Mouse (Mus musculus): ENCODE measurements around the gene Trpv2.

The Trpv2 gene

DNA sequence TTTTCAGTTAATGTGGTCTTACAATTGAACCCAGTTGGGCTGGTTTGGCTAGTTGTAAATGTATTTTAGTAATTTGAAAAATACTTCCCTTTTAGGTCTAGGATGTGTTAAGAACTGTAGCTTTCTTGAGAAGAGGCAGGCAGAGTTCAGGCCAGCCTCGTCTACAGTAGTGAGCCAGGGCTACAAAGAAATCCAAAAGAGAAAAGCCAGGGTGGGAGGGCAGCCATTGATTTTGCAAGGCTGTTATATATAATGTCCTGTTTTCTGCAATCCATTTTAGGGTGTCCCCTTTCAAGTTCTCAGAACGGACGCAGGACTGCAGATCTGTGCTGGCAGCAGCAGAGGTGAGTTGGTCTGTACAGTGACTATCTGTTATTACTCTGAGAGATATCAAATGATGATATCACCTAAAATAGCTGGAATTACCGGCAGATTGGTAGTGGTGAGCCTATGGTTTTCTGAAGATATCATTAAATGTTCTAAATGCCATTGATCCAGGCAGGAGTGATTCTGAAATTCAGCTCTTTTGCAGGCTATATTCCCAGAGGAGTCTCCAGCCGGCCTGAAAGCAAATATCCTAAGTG is 29.9 kb downstream of the Trpv2 start:
- DNase-seq = no peak

DNA sequence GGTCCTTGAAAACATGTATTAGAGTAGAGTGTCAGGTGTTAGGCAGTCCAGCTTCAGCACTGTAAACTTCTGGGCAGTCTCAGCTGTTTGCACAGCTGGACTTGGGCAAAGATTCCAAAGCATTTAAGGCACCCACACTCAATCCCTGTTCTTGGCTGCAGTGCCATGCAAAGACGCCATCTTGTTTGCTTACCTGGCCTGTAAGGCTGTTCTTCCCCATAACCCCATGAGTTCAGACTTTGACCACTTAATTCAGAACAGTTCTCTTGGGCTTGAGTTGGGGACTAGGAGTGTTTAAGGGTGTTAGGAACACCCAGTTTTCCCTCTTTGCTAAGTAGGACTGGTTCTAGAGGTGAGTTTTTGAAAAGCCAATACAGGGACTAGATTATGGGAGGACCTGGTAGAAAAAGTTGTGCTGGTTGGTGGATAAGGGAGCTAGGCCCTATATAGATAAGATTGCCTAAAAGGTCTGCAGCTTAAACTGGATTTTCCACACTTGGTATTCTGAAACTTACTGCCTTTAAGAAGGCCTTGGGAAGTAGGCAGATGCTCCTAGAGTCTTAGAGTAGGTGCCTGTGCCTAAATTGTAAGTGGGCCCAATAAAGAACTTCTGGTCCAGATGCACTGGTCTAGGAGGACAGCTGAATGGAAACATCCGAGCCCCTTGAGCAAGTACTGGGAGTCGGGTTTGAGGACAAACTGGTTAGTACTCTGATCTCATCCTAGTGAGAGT is 30.8 kb downstream of the Trpv2 start:
- no peak for DNase-seq

- DNase-seq = no peak
These were observed 31.5 kb downstream of the Trpv2 start for GRCm38 (mm10) chr11:62605619-62606298.

GRCm38 (mm10) chr11:62606299-62607169 is 32.2 kb downstream of the Trpv2 start:
- DNase-seq = no peak

- no peak for DNase-seq
These were observed 33.1 kb downstream of the Trpv2 start for GRCm38 (mm10) chr11:62607170-62607951.

DNA sequence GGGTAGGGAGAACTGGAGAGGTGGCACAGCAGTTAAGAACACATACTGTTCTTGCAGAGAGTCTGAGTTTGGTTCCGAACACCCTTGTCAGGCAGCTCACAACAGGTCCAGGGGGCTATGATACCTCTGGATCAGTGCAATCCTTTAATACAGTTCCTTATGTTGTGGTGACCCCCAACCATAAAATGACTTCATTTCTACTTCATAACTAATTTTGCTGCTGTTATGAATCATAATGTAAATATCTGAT is 33.6 kb downstream of the Trpv2 start:
- no peak for DNase-seq

GRCm38 (mm10) chr11:62608826-62609675 is 34.8 kb downstream of the Trpv2 start:
- DNase-seq = no peak

GRCm38 (mm10) chr11:62610304-62610703 is 36.0 kb downstream of the Trpv2 start:
- no peak for DNase-seq

GRCm38 (mm10) chr11:62612604-62613003 is 38.3 kb downstream of the Trpv2 start:
- DNase-seq = no peak

DNA sequence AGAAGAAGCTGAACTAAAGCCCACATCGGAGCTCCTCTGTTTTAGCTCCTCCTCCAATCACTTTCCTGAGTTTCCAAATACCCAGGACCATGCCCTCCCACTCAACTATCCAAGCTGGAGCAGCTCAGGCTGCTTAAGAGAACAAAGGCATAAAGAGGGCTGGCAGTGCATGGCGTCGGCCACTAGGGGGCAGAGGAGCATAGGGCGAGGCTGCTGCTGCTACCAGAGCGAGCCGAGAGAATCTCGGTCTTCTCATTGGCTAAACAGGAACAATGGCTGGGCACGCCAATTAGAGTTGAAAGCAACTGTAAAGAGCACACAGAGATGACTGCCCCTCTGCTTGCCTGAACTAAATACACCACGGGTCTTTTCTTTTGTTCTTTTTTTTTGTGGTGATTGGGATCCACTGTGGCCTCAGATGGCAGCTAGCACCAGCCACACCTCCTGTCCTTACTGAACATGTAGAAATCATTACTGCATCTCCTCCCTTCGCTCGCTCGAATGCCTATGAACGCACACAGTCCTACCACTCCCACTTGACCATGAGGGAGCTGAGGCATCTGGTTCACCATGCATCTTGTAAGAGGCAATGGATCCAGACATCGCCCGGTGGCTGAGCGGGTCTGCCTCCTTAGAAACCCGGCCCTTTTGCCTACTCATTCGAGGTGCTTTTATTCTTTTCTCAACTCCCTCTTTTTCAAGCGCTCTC is 39.5 kb downstream of the Trpv2 start:
- peak; percentile 73 to 87 for DNase-seq

DNA sequence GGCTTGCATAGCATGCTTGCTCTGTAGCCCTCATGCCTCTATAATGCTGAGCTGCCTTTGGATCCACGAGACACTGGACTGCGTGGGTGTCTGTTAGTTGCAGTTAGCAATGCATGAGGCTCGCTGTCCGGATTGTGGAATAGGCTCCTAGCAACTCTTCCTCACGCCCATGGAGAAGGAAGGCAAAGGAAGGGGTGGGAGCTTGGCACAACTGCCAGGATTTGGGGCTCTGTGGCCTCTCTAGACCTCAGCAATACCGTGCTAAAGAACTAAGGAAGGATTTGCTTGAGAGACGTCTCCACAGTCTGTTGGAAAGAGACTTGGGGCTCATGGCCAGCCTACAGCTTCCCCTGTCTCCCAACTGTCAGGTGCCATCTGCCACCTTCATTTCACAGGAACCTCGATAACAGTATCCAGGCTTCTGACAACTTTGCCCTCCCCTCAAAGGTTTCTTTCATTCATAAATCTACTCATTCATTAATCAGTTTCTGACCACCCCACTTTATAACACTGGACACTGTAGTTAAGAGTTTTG is 40.7 kb downstream of the Trpv2 start:
- no peak for DNase-seq

DNA sequence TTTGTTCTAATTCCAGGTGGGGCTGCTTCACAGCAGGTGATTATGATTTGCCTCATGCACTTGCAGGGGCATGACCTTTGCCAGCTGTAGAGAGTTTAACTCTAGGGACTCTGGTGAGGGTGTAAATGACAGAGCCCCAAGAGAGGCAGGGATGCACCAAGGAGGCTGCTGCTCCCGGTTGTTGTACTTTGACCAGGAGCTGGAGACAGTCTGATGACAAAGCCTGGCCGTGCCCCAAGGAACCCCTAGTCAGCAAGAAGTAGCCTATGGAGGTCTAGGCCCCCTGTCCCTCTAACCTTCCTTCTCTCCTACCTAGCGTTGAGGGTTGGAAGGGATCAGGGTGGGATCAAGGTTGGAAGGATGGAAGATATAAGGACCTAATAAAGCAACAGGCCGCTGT is 41.2 kb downstream of the Trpv2 start:
- no peak for DNase-seq

GRCm38 (mm10) chr11:62621079-62621478 is 46.8 kb downstream of the Trpv2 start:
- DNase-seq = no peak

- DNase-seq = no peak
These were observed 47.4 kb downstream of the Trpv2 start for GRCm38 (mm10) chr11:62621586-62622283.

DNA sequence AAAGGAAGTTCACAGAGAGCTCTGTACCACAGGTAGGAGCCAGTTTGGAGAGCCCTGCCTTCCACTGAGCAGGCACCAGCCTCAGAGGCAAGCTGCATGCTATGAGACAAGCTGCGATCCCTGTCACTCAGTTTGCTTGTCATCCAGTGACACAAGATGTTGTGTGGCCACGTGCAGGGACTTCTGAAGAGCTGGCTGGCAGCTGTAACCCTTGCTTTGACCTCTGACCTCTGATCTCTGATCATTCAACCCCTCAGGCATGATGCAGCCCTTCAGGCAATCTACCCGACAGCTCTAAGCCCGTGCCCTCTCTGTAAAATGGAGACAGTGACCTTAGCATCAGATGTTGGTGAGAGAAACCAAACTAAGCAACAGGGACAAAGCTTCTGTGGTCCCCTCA is 48.6 kb downstream of the Trpv2 start:
- DNase-seq = no peak

DNA sequence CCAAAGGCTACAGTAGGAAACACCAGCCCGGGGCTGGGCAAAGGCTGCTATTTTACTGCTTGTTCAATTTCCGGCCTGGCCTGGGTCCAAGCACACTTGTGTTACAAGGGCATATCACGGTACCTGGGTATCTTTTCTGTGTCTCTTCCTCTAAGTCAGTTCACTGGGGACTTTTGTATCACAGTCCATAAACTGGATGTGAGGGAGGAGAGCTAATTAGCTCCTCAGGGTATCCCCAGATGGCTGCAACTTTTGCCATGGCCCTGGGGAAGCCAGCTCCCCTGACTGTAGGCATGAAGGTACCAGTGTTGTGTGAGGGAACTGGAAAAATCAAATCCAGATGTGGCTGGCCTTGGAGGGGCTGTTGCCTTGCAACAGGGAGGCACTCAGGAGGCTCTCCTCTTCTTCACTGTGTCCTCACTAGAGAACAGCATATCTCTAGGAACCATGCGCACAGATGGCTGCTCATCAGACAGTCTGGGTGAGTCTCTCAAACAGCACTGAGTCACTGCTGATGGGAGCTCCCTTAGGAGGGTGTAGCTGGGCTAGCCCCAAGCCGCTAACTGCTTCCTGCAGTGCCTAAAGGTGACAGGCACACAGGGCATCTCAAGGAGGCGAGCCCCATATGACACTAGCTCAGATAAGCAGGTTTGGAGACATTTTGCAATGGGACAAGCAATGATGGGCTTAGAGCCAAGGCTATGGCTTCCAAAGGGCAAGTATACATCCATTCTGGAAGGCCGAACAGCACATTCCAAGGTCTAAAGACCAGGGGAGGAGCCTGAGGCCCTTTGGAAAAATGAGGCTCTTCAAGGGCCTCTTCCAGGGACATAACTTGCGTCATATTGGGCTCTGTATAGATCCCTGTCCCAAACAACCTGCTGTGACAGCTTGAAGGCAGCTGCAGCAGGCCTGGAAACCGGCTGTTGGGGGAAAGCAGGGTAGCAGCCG is 50.3 kb downstream of the Trpv2 start:
- DNase-seq = no peak

- DNase-seq = no peak
These were observed 55.3 kb downstream of the Trpv2 start for GRCm38 (mm10) chr11:62629352-62630224.
